Mouse (Mus musculus) gastrocnemius, postnatal 10 days (tissue): ENCODE data around the gene Col1a2. TPM values are rescaled to one million over a fixed set of nuclear protein-coding genes. Genes with fewer than 3 reads are reported as not detected.

Source experiments
- DNase-seq: peaks from one replicate; pipeline ENCODE4 v3.0.0; 2021; ENCODE audit warnings: mixed read lengths
- total RNA-seq, 2 experiments: library from RNA; stranded (reverse); gene quantifications; 2 replicates each; pipeline ENCODE4 v1.2.3; 2021

Gene Col1a2
- total RNA-seq, 2 experiments from 2014 or later = 2,936 to 4,479 TPM

- no peak for DNase-seq
Measured at GRCm38 (mm10) chr6:4588722-4589121, 84.1 kb downstream of the Col1a2 start.

DNA sequence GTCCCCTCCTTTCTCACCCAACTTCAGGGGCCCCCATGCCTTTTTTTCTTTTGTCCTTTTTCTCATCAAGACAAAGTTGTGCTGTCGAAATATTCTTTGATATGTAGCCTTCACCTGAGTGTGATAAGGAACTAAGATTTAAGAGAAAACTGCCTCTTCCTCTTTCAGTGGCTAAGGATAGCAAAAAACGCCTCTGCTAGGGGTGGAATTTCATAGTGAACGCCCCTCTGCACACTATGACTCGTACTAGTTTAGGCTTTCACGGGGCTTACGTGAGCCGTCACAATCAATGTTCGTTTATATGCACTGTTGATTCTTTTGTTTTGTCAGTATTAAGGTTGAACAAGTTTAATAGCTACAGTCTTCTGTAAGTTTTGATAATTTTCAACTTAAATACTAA lies 85.5 kb downstream of the Col1a2 start:
- DNase-seq = no peak

Other genes with a start within 250 kb of the Col1a2 start
- gene Casd1, start 96.0 kb downstream of the Col1a2 start, total RNA-seq = 10 to 100 TPM; 30.1 to 34.6 TPM
- gene Sgce, start 242.4 kb downstream of the Col1a2 start, total RNA-seq = 10 to 100 TPM; 36.2 to 43.2 TPM
- gene Peg10, start 242.5 kb downstream of the Col1a2 start, total RNA-seq = 10 to 100 TPM; 27.9 to 37.8 TPM